Mouse (Mus musculus) liver, adult 2 months (tissue): ENCODE data around the gene Gpha2.
A peak's percentile ranks its signal among the peaks of the same experiment; 100 is the strongest.

Experiments
- CTCF ChIP-seq: fragments of 200-500 bp; IDR thresholded peaks from 2 replicates; pipeline ENCODE4 v1.5.1; 2011; ENCODE audit warnings: low read depth, low read length, control low read depth
- POLR2A ChIP-seq: fragments of 200-500 bp; IDR thresholded peaks from 2 replicates; pipeline ENCODE4 v1.6.1; 2011; ENCODE audit warnings: low read length, control low read depth; ENCODE audit not compliant: insufficient read depth; ENCODE audit errors: extremely low read depth

DNA sequence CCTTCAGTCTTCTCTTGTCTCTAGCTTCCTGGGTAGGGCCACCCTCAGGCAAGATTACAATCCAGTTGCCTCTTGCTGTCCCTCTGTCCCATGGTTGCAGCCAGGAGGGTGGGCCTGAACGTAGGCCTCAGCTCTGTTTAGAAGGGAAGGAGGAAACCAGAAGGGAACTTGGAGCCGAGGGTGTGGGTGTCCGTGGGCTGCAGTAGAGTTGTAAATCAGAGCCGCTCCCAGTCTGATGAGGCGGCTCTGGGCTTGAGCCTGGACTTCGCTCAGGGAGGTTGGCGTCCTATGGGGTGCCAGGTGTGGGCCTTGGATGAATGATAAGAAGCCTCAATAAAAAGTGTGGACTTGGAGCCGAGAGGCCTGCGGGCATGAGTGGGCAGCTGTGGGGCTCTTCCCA lies 38.0 kb downstream of the Gpha2 start:
- peak; percentile 48; the same call in 1 of the 2 replicates for TF ChIP-seq POLR2A
- no peak for TF ChIP-seq CTCF
